Comparison of ENCODE assay signal across 11 mouse cellular contexts in the genomic region with DNA sequence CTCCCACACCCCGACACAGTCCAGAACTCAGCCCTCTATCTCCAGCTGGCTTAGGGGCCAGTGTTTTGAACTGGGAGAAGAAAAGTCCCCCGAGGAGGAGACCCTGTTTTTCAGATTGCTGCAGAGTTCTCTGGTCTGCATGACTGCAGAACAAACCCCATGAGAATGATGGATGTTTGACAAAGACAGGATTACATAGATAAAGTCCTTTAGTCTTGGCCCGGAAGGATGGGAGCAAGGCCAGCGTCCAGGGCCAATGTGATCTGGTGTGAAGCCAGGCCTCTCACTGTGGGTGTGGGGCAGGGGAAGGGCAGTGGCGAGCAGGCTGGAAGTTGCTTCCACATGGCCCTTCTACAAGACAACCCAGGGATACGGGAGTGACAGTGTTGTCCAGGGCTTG. TPM values are rescaled to one million over a fixed set of nuclear protein-coding genes. Genes with fewer than 3 reads are reported as not detected.
DNase-seq lines count a peak whose midpoint lies in the region.
"Had no signal": no experiment of that assay in that cellular context is flagged by ENCODE, and none has a peak within 500 bp of the region (broad histone marks: within the 10 kb centered on the region; RNA-seq: fewer than 3 reads in every experiment).

No protein-coding gene starts in this region.

- DNase-seq in cerebellum, adult 11 months: peak; percentile 68
- DNase-seq in cerebellum, postnatal 4 days (ENCODE audit: low spot score in 2 of 2): no peak
- DNase-seq in left cerebral cortex, postnatal 4 days: peak; percentile 45
- no peak for DNase-seq in left cerebral cortex, postnatal 36 days (ENCODE audit: low spot score in 2 of 2)
- DNase-seq in cerebellum, adult 18-20 months: peak; percentile 77 to 81
- peak; percentile 53 for DNase-seq in heart, postnatal 4 days
- DNase-seq in gastrocnemius, adult 8-10 months (ENCODE audit: low spot score in 2 of 2): no peak
- no peak for DNase-seq in thymus, postnatal 36 days
- DNase-seq: gastrocnemius, postnatal 25 days; kidney, adult 9 months; right cerebral cortex, postnatal 4 days had no signal

- intact Hi-C loops in left cerebral cortex, postnatal 4 days (cut with DNase I): no loop called here
- intact Hi-C loops in left cerebral cortex, postnatal 36 days (cut with DNase I): no loop called here

RNA-seq across cellular contexts. Expression of gene Trp53i11, which starts 36.1 kb away (rescaled TPM):
- total RNA-seq in left cerebral cortex, postnatal 4 days (2021): 10 to 100 TPM; 89.0 to 93.9 TPM
- total RNA-seq in left cerebral cortex, postnatal 36 days (2021): 10 to 100 TPM; 82.3 to 99.8 TPM
- total RNA-seq in heart, postnatal 4 days (2021): 10 to 100 TPM; 79.0 to 82.5 TPM
- total RNA-seq in gastrocnemius, adult 8-10 months (2022): 1 to 10 TPM; 1.8 to 5.2 (median 3.3) TPM

Comparison
In these comparisons a context has a peak if more than half of its experiments do, and no peak if none do; other contexts are left out.
1. DNase-seq: peak in cerebellum, adult 11 months (single experiment), left cerebral cortex, postnatal 4 days (single experiment), cerebellum, adult 18-20 months (2 of 2) and heart, postnatal 4 days (single experiment); none in cerebellum, postnatal 4 days (0 of 2), left cerebral cortex, postnatal 36 days (0 of 2), gastrocnemius, adult 8-10 months (0 of 2) and thymus, postnatal 36 days (0 of 2).
2. RNA of gene Trp53i11, which starts 36.1 kb away (total RNA-seq): 82.3 to 99.8 TPM in left cerebral cortex, postnatal 36 days, 89.0 to 93.9 TPM in left cerebral cortex, postnatal 4 days and 79.0 to 82.5 TPM in heart, postnatal 4 days; 1.8 to 5.2 TPM in gastrocnemius, adult 8-10 months; every median in the first group is over 10 times any median in the second.